Mouse (Mus musculus) liver, embryonic 16.5 days (tissue): ENCODE results near the gene Tnfrsf21. TPM values are rescaled to one million over a fixed set of nuclear protein-coding genes. Genes with fewer than 3 reads are reported as not detected.
A peak's percentile ranks its signal among the peaks of the same experiment; 100 is the strongest.

ENCODE experiments used
- ATAC-seq: fragments of 200-750 bp; cut with Nextera tagmentation; 2 replicates; pipeline ENCODE4 v1.8.0; 2017; ENCODE audit warnings: low read depth, mild to moderate bottlenecking, moderate number of reproducible peaks, moderate library complexity
- H3K27ac ChIP-seq: fragments of 300-500 bp; sonication (generic); 2 replicates; pipeline ENCODE4 v1.5.1; 2014; ENCODE audit warnings: mild to moderate bottlenecking, low read length
- H3K27me3 ChIP-seq: fragments of 300-500 bp; sonication (generic); 2 replicates; pipeline ENCODE4 v1.6.1; 2014; ENCODE audit warnings: low read depth, low read length, mixed read lengths; ENCODE audit not compliant: control insufficient read depth, insufficient read depth
- H3K36me3 ChIP-seq: fragments of 300-500 bp; sonication (generic); 2 replicates; pipeline ENCODE4 v1.6.1; 2014; ENCODE audit warnings: mild to moderate bottlenecking; ENCODE audit not compliant: control insufficient read depth, insufficient read depth
- H3K4me1 ChIP-seq: fragments of 300-500 bp; sonication (generic); 2 replicates; pipeline ENCODE4 v1.6.1; 2014; ENCODE audit warnings: low read depth, low read length, mixed read lengths; ENCODE audit not compliant: control insufficient read depth
- H3K4me2 ChIP-seq: fragments of 300-500 bp; sonication (generic); 2 replicates; pipeline ENCODE4 v1.6.1; 2014; ENCODE audit warnings: low read depth, low read length, mixed read lengths
- H3K4me3 ChIP-seq: fragments of 300-500 bp; sonication (generic); 2 replicates; pipeline ENCODE4 v1.5.1; 2014; ENCODE audit warnings: low read depth, mild to moderate bottlenecking, low read length
- H3K9ac ChIP-seq: fragments of 300-500 bp; sonication (generic); 2 replicates; pipeline ENCODE4 v1.6.1; 2014; ENCODE audit warnings: low read depth, low read length
- H3K9me3 ChIP-seq: fragments of 300-500 bp; sonication (generic); replicated peaks from 2 replicates; pipeline ENCODE4 v1.6.1; 2016; ENCODE audit warnings: low read length; ENCODE audit not compliant: control insufficient read depth
- WGBS: fragments of 180-500 bp; shearing (Covaris S2); extraction: QIAGEN DNeasy Blood & Tissue Kit; methylation state at CpG from one replicate; pipeline ENCODE4 v1.1.7; 2014; ENCODE audit not compliant: insufficient replicate concordance; 5-methylcytosine and 5-hydroxymethylcytosine counted together
- polyA plus RNA-seq: library from polyadenylated mRNA; unstranded; fragments of >200 nt; fragmentation: Nextera tagmentation; extraction: Ambion mirVana; gene quantifications from 2 replicates; pipeline ENCODE4 v1.2.1, GENCODE M21; 2015

The Tnfrsf21 gene
- polyA plus RNA-seq, 1 experiment from 2014 or later: 21.3 TPM

- no peak overlapping the region for H3K9ac ChIP-seq
- H3K36me3 ChIP-seq: no peaks in the 10 kb centered on the region
- WGBS: 55% methylated on average over 3 of the region's 3 CpGs
- peak; percentile 83 for ATAC-seq
- H3K4me3 ChIP-seq: no peak overlapping the region
- H3K27ac ChIP-seq: no peak overlapping the region
- no peaks in the 10 kb centered on the region for H3K27me3 ChIP-seq
- H3K4me2 ChIP-seq: no peak overlapping the region
- no peaks in the 10 kb centered on the region for H3K9me3 ChIP-seq
- H3K4me1 ChIP-seq: no peaks in the 10 kb centered on the region
Measured at GRCm38 (mm10) chr17:43106108-43106507, 89.8 kb downstream of the Tnfrsf21 start.

GRCm38 (mm10) chr17:43107338-43107737 is 91.0 kb downstream of the Tnfrsf21 start:
- Histone ChIP-seq H3K4me2 (no peak overlapping the region), H3K27ac (no peak overlapping the region), H3K27me3 (no peaks in the 10 kb centered on the region), H3K9ac (no peak overlapping the region), H3K9me3 (no peaks in the 10 kb centered on the region), H3K4me3 (no peak overlapping the region), H3K4me1 (no peaks in the 10 kb centered on the region), H3K36me3 (no peaks in the 10 kb centered on the region)
- peak; percentile 63 for ATAC-seq
- 66% methylated on average over 5 of the region's 5 CpGs for WGBS

GRCm38 (mm10) chr17:43109501-43109900 is 93.1 kb downstream of the Tnfrsf21 start:
- Histone ChIP-seq H3K36me3 (no peaks in the 10 kb centered on the region), H3K4me3 (no peak overlapping the region), H3K9me3 (no peaks in the 10 kb centered on the region), H3K4me2 (no peak overlapping the region), H3K9ac (no peak overlapping the region), H3K27ac (no peak overlapping the region), H3K4me1 (no peaks in the 10 kb centered on the region; the same call in 1 of the 2 replicates), H3K27me3 (no peaks in the 10 kb centered on the region)
- ATAC-seq: no peak
- WGBS: 50% methylated on average over 4 of the region's 4 CpGs

- WGBS: 53% methylated on average over 9 of the region's 9 CpGs
- Histone ChIP-seq H3K9me3 (no peaks in the 10 kb centered on the region), H3K27ac (no peak overlapping the region), H3K4me3 (no peak overlapping the region), H3K4me2 (no peak overlapping the region), H3K4me1 (no peaks in the 10 kb centered on the region; the same call in 1 of the 2 replicates), H3K27me3 (no peaks in the 10 kb centered on the region), H3K9ac (no peak overlapping the region), H3K36me3 (no peaks in the 10 kb centered on the region)
- ATAC-seq: no peak
Measured at GRCm38 (mm10) chr17:43110168-43110885, 94.0 kb downstream of the Tnfrsf21 start.

GRCm38 (mm10) chr17:43113391-43113984 is 97.1 kb downstream of the Tnfrsf21 start:
- H3K4me1 ChIP-seq: no peaks in the 10 kb centered on the region; the same call in 1 of the 2 replicates
- H3K9ac ChIP-seq: no peak overlapping the region
- 0 out of 2 replicates have a peak, but pooled peaks have one; percentile 33 for ATAC-seq
- H3K9me3 ChIP-seq: no peaks in the 10 kb centered on the region
- no peak overlapping the region for H3K27ac ChIP-seq
- WGBS: 65% methylated on average over 9 of the region's 9 CpGs
- H3K4me3 ChIP-seq: no peak overlapping the region
- no peak overlapping the region for H3K4me2 ChIP-seq
- H3K36me3 ChIP-seq: no peaks in the 10 kb centered on the region
- no peaks in the 10 kb centered on the region for H3K27me3 ChIP-seq

GRCm38 (mm10) chr17:43114086-43114581 is 97.8 kb downstream of the Tnfrsf21 start:
- H3K9ac ChIP-seq: no peak overlapping the region
- no peak overlapping the region for H3K4me2 ChIP-seq
- H3K9me3 ChIP-seq: no peaks in the 10 kb centered on the region
- no peaks in the 10 kb centered on the region for H3K27me3 ChIP-seq
- WGBS: 52% methylated on average over 8 of the region's 8 CpGs
- no peak for ATAC-seq
- H3K4me3 ChIP-seq: no peak overlapping the region
- H3K4me1 ChIP-seq: no peaks in the 10 kb centered on the region; the same call in 1 of the 2 replicates
- no peak overlapping the region for H3K27ac ChIP-seq
- H3K36me3 ChIP-seq: no peaks in the 10 kb centered on the region

- 74% methylated on average over 6 of the region's 6 CpGs for WGBS
- Histone ChIP-seq H3K4me2 (no peak overlapping the region), H3K9me3 (no peaks in the 10 kb centered on the region), H3K4me1 (no peaks in the 10 kb centered on the region; the same call in 1 of the 2 replicates), H3K36me3 (no peaks in the 10 kb centered on the region), H3K4me3 (no peak overlapping the region), H3K27me3 (no peaks in the 10 kb centered on the region), H3K27ac (no peak overlapping the region), H3K9ac (no peak overlapping the region)
- ATAC-seq: no peak
Measured at GRCm38 (mm10) chr17:43114926-43115325, 98.6 kb downstream of the Tnfrsf21 start.

- ATAC-seq: no peak
Measured at GRCm38 (mm10) chr17:43116748-43117147, 100.4 kb downstream of the Tnfrsf21 start.

GRCm38 (mm10) chr17:43119446-43119845 is 103.1 kb downstream of the Tnfrsf21 start:
- no peak for ATAC-seq
- Histone ChIP-seq H3K36me3 (no peaks in the 10 kb centered on the region), H3K4me3 (no peak overlapping the region), H3K9me3 (no peaks in the 10 kb centered on the region), H3K27me3 (no peaks in the 10 kb centered on the region), H3K27ac (no peak overlapping the region), H3K4me2 (no peak overlapping the region), H3K9ac (no peak overlapping the region), H3K4me1 (no peaks in the 10 kb centered on the region)
- 69% methylated on average over 12 of the region's 12 CpGs for WGBS

More at GRCm38 (mm10) chr17:43116748-43117147, 100.4 kb downstream of the Tnfrsf21 start:
- Histone ChIP-seq H3K36me3 (no peaks in the 10 kb centered on the region), H3K9ac (no peak overlapping the region), H3K4me3 (no peak overlapping the region), H3K4me1 (no peaks in the 10 kb centered on the region; the same call in 1 of the 2 replicates), H3K4me2 (no peak overlapping the region), H3K27ac (no peak overlapping the region), H3K27me3 (no peaks in the 10 kb centered on the region), H3K9me3 (no peaks in the 10 kb centered on the region)
- WGBS: 65% methylated on average over 10 of the region's 10 CpGs
